Mouse (Mus musculus): ENCODE results near the gene Zmynd15. TPM values are rescaled to one million over a fixed set of nuclear protein-coding genes. Genes with fewer than 3 reads are reported as not detected.
"Not testable (repeated sequence)": the region's sequence is repeated elsewhere in the genome, so short reads cannot be mapped to it uniquely, and the experiment has no call there.

Zmynd15 gene
- polyA plus RNA-seq (2016; fragmentation: Nextera tagmentation; extraction: Ambion mirVana), result 0.40 and 0.58 TPM in 2 replicates

DNA sequence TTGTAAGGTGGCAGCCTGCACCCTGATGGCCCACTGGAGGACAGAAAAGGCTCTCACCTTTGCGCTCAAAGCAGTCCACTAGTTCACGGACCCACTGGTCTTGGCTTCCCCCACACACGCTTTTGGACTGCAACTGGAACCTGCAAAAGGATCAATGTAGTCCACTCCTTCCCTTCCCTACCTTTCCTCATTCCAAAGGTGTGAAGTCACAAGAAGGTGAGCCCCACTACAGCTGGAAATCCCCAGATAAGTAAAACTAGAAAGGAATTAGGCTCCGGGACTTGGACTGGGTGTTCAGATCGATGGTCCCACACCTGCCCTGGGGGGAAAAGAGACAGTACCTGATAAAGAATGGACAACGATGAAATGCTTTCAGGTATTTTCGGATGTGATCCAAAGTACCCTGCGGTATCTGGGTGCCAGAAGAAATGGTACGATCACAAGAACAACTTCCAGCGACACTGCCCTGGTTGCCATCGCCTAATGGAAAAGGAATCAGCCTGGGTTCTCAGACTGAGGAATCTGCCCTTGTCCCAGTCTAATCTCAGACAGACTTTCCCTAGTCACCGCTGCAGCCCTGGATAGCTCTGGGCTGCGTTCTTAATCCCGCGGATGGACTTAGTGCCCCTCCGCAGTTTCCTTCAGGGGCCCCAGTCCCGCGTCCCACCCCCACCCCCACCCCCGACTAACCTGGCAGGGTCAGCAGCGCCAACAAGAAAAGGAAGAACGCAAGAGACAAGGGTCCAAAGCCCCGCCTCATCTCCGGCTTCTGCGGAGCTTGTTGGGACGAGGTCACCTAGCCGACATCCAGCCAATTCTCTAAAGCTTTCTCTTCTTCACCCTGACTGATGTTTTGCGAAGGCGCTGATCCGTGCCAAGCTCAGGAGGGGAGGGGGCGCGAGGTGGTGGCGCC, at the start of gene Zmynd15:
TSS of gene Zmynd15 (plus strand) at position 746 of the 913 bp plus-strand sequence.
- Histone ChIP-seq H3K4me1 (replicated peaks) (peaks cover 11% of the 10 kb centered on the region; the same call in 1 of the 2 replicates), H3K4me3 (replicated peaks) (peak within 1 kb of the TSS; percentile 54), H3K9me3 (no peaks in the 10 kb centered on the region), H3K27me3 (peaks cover 52% of the 10 kb centered on the region), H3K36me3 (peaks cover under 1% of the 10 kb centered on the region; the same call in 1 of the 2 replicates), H3K4me2 (peak within 1 kb of the TSS; percentile 96), H3K9ac (replicated peaks) (peak within 1 kb of the TSS; percentile 70), H3K27ac (no peak within 1 kb of the TSS)
- ATAC-seq (ENCODE audit: insufficient number of reproducible peaks, insufficient read depth, low FRiP score, low TSS enrichment, low read depth), result no peak
- 18% methylated on average over 31 of the region's 32 CpGs for WGBS

DNA sequence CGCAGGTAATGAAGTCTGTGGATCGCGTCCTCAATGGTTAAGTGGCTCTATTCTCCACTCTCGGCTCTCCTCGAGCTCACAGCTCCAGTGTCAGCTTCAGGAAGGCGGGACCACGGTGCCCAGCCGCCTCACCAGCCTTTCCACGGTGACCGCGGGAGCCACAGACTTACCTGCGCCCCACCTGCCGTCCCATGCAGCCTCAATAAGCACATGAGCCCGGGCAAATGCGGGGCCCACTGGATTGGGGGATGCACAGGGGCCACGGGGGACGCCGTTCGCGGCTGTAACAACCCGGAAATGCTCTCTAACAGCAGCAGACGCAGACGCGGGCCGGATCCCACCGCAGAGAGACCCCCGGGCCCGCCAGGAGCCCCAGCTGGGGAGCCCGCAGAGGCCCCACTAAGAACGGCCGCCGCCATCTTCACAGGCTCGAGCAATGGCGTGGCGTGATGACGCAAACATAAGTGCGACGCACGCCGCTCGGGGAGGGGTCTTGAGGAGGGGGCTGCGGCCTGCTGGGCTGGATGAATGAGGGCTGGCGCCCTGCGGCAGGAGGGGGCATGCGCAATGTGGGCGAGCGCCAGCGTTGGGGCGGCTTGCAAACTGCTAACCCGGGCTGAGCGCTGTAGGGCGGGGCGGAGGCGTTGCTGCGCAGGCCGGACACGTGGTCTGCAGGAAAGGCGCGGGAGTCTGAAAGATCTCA, 49.5 kb upstream of the Zmynd15 start, which contains the start of gene Pelp1:
TSS of gene Pelp1 (minus strand) at position 438 of the 703 bp plus-strand sequence.
- Histone ChIP-seq H3K27me3 (no peaks in the 10 kb centered on the region), H3K27ac (peak within 1 kb of the TSS; percentile 84), H3K4me2 (peak within 1 kb of the TSS; percentile 90), H3K4me3 (replicated peaks) (peak within 1 kb of the TSS; percentile 97), H3K9me3 (no peaks in the 10 kb centered on the region), H3K9ac (replicated peaks) (peak within 1 kb of the TSS; percentile 96), H3K4me1 (replicated peaks) (peaks cover 18% of the 10 kb centered on the region), H3K36me3 (peaks cover 16% of the 10 kb centered on the region)
- under 1% methylated on average over 58 of the region's 59 CpGs for WGBS
- ATAC-seq (ENCODE audit: insufficient number of reproducible peaks, insufficient read depth, low FRiP score, low TSS enrichment, low read depth), result peak; percentile 97

DNA sequence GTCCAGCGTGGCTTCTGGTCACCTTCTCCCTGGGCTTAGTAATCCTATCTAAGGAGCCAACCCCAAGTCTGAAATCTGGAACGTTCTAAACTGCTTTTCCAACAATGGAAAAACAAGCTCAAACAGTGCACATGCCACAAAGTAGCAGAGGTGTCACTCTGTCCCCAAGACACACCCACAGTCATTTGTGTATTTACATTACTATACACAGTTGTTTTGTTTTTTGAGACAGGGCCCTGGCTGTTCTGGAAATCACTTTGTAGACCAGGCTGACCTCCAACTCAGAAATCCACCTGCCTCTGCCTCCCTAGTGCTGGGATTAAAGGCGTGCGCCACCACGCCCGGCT, 49.0 kb upstream of the Zmynd15 start:
- 64% methylated on average over 6 of the region's 6 CpGs for WGBS

DNA sequence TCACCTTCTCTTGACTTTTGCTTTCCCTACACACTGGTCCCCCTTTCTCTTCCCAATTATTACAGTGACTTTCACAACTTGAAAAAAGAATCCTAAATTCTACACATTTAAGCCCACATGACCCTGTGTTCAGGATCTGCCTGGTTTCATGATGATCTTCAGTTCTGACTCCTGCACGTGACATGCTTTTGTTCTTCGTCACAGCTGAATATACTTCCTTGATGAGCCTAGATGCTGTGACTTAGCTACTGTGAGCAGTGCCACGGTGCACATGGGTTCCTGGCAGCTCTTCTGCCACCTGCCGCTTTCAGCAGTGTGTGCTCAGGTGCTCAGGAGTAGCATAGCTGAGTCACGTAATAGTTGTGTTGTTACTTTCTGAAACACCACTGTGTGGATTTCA, 46.6 kb upstream of the Zmynd15 start:
- Histone ChIP-seq H3K9ac (replicated peaks) (no peak overlapping the region), H3K36me3 (no peaks in the 10 kb centered on the region; the same call in 1 of the 2 replicates), H3K4me3 (replicated peaks) (no peak overlapping the region), H3K9me3 (no peaks in the 10 kb centered on the region), H3K27me3 (no peaks in the 10 kb centered on the region), H3K4me1 (replicated peaks) (peaks cover 18% of the 10 kb centered on the region), H3K4me2 (no peak overlapping the region), H3K27ac (no peak overlapping the region)
- 77% methylated on average over 5 of the region's 5 CpGs for WGBS
- no peak for ATAC-seq (ENCODE audit: insufficient number of reproducible peaks, insufficient read depth, low FRiP score, low TSS enrichment, low read depth)

More for the DNA sequence above, 49.0 kb upstream of the Zmynd15 start:
- Histone ChIP-seq H3K9ac (replicated peaks) (no peak overlapping the region; the same call in 1 of the 2 replicates), H3K27me3 (no peaks in the 10 kb centered on the region), H3K27ac (peak overlapping the region; percentile 84; the same call in 1 of the 2 replicates), H3K4me2 (peak overlapping the region; percentile 90), H3K36me3 (peaks cover 11% of the 10 kb centered on the region), H3K4me3 (replicated peaks) (peak overlapping the region; percentile 97), H3K4me1 (replicated peaks) (peaks cover 18% of the 10 kb centered on the region), H3K9me3 (no peaks in the 10 kb centered on the region)
- no peak; the same call in 1 of the 2 replicates for ATAC-seq (ENCODE audit: insufficient number of reproducible peaks, insufficient read depth, low FRiP score, low TSS enrichment, low read depth)

DNA sequence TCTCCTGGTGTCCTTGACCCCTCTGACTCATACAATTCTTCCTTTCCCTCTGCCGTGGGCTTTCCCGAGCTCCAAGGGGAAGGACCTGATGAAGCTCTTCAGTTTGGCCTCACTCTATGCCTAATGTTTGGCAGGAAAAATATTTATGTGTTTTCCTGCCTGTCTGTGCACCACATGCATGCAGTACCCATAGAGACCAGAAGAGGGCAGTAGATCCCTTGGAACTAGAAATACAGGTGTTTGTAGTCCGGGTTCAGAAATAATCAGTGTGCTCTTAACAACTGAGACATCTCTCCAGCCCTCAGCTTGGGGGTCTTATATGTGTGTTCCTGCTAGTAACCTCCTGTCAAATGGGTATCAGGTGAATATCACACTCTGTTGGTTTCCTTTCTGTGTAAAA, 45.3 kb upstream of the Zmynd15 start:
- no peak for ATAC-seq (ENCODE audit: insufficient number of reproducible peaks, insufficient read depth, low FRiP score, low TSS enrichment, low read depth)
- Histone ChIP-seq H3K27ac (no peak overlapping the region), H3K4me2 (no peak overlapping the region), H3K9me3 (no peaks in the 10 kb centered on the region), H3K27me3 (no peaks in the 10 kb centered on the region), H3K36me3 (no peaks in the 10 kb centered on the region), H3K9ac (replicated peaks) (no peak overlapping the region), H3K4me3 (replicated peaks) (no peak overlapping the region), H3K4me1 (replicated peaks) (peaks cover 7% of the 10 kb centered on the region)
- WGBS, result 21% methylated on average over 3 of the region's 3 CpGs

GRCm38 (mm10) chr11:70418199-70418598, 41.0 kb upstream of the Zmynd15 start:
- no peaks in the 10 kb centered on the region for H3K9me3 ChIP-seq
- no peak overlapping the region for H3K9ac ChIP-seq (replicated peaks)
- 59% methylated on average over 4 of the region's 4 CpGs for WGBS
- no peak overlapping the region for H3K27ac ChIP-seq
- no peak overlapping the region for H3K4me2 ChIP-seq
- H3K4me3 ChIP-seq (replicated peaks), result no peak overlapping the region
- no peaks in the 10 kb centered on the region for H3K36me3 ChIP-seq
- ATAC-seq (ENCODE audit: insufficient number of reproducible peaks, insufficient read depth, low FRiP score, low TSS enrichment, low read depth), result no peak
- no peaks in the 10 kb centered on the region for H3K4me1 ChIP-seq (replicated peaks)
- H3K27me3 ChIP-seq, result no peaks in the 10 kb centered on the region

DNA sequence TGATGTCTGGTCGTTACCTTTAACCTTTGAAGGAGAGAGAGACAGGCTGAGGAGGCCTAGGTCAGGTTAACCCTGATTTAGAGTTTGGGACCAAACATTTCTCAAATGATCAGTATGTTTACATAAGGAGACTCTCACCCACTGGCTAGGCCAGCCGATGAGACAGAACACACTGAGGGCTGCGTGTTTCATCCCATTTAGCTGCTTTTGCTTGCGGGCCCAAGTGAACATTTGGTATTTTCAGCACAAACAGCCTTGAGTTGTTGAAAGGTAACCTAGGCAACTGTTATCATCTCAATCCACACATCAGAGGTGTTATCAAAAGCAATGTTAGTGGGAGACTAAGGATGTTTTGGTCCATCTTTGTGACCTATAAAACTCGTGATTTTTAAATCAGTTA, 39.7 kb upstream of the Zmynd15 start:
- Histone ChIP-seq H3K4me2 (no peak overlapping the region), H3K27ac (no peak overlapping the region), H3K9ac (replicated peaks) (no peak overlapping the region), H3K9me3 (no peaks in the 10 kb centered on the region), H3K4me1 (replicated peaks) (no peaks in the 10 kb centered on the region), H3K27me3 (no peaks in the 10 kb centered on the region), H3K36me3 (no peaks in the 10 kb centered on the region), H3K4me3 (replicated peaks) (no peak overlapping the region)
- WGBS, result 57% methylated on average over 5 of the region's 5 CpGs
- ATAC-seq (ENCODE audit: insufficient number of reproducible peaks, insufficient read depth, low FRiP score, low TSS enrichment, low read depth), result no peak

GRCm38 (mm10) chr11:70426598-70426997, 32.6 kb upstream of the Zmynd15 start:
- not testable (repeated sequence) for ATAC-seq (ENCODE audit: insufficient number of reproducible peaks, insufficient read depth, low FRiP score, low TSS enrichment, low read depth)
- 73% methylated on average over 6 of the region's 6 CpGs for WGBS

GRCm38 (mm10) chr11:70431574-70431973, 27.7 kb upstream of the Zmynd15 start:
- H3K4me3 ChIP-seq (replicated peaks), result peak overlapping the region; percentile 78; the same call in 1 of the 2 replicates
- H3K9me3 ChIP-seq, result no peaks in the 10 kb centered on the region
- H3K4me2 ChIP-seq, result peak overlapping the region; percentile 73
- ATAC-seq (ENCODE audit: insufficient number of reproducible peaks, insufficient read depth, low FRiP score, low TSS enrichment, low read depth), result no peak
- H3K36me3 ChIP-seq, result peaks cover 11% of the 10 kb centered on the region
- H3K4me1 ChIP-seq (replicated peaks), result peaks cover 15% of the 10 kb centered on the region
- no peaks in the 10 kb centered on the region for H3K27me3 ChIP-seq
- 0 out of 2 replicates have a peak overlapping the region, but pooled peaks have one; percentile 50 for H3K27ac ChIP-seq
- 0 out of 2 replicates have a peak overlapping the region, but pooled peaks have one; percentile 13 for H3K9ac ChIP-seq (replicated peaks)
- 33% methylated on average over 5 of the region's 5 CpGs for WGBS

More at GRCm38 (mm10) chr11:70426598-70426997, 32.6 kb upstream of the Zmynd15 start:
- not testable (repeated sequence) for H3K9me3 ChIP-seq; H3K36me3 ChIP-seq; H3K27ac ChIP-seq; H3K27me3 ChIP-seq; H3K4me1 ChIP-seq (replicated peaks); H3K4me3 ChIP-seq (replicated peaks); H3K9ac ChIP-seq (replicated peaks); H3K4me2 ChIP-seq

GRCm38 (mm10) chr11:70432048-70432894, 27.0 kb upstream of the Zmynd15 start, which contains the start of gene Arrb2:
Arrb2 (plus strand) TSS chr11:70432635.
- peak within 1 kb of the TSS; percentile 78 for H3K4me3 ChIP-seq (replicated peaks)
- WGBS, result under 1% methylated on average over 74 of the region's 75 CpGs
- peak; percentile 93 for ATAC-seq (ENCODE audit: insufficient number of reproducible peaks, insufficient read depth, low FRiP score, low TSS enrichment, low read depth)

More at GRCm38 (mm10) chr11:70432048-70432894, 27.0 kb upstream of the Zmynd15 start, which contains the start of gene Arrb2:
- Histone ChIP-seq H3K27ac (peak within 1 kb of the TSS; percentile 87), H3K4me2 (peak within 1 kb of the TSS; percentile 73), H3K9me3 (no peaks in the 10 kb centered on the region), H3K27me3 (no peaks in the 10 kb centered on the region), H3K9ac (replicated peaks) (peak within 1 kb of the TSS; percentile 83), H3K36me3 (peaks cover 18% of the 10 kb centered on the region), H3K4me1 (replicated peaks) (peaks cover 15% of the 10 kb centered on the region)

All from limb, embryonic 12.5 days (tissue).